ENCODE assay signal across 13 mouse cellular contexts in genomic region chr8:71505326-71505725, GRCm38 (mm10). TPM values are rescaled to one million over a fixed set of nuclear protein-coding genes. Genes with fewer than 3 reads are reported as not detected.
"Had no signal": no experiment of that assay in that cellular context is flagged by ENCODE, and none has a peak within 500 bp of the region (broad histone marks: within the 10 kb centered on the region; RNA-seq: fewer than 3 reads in every experiment).

No protein-coding gene starts in this region.

- DNase-seq: lung, adult 18-20 months; lung, embryonic 14.5 days; midbrain, embryonic 14.5 days; retina, postnatal 1 day; right cerebral cortex, adult 18-20 months; right cerebral cortex, postnatal 25 days; right cerebral cortex, postnatal 4 days; spleen, adult 18-20 months; thymus, adult 18-20 months; thymus, postnatal 14 days; thymus, postnatal 36 days had no signal

RNA-seq across cellular contexts. Expression of gene Ccdc194, which starts 20.2 kb away (rescaled TPM):
- total RNA-seq: megakaryocyte, adult 5-6 weeks; megakaryocyte-erythroid progenitor cell, adult 5-6 weeks had no signal
